Mouse (Mus musculus) ES-E14 (cell line): ENCODE measurements at regions not wholly inside any gene's neighbourhood (a gene's known extent, or its start where the extent isn't known, plus 50 kb on each side); places are given as distances from the start of the nearest gene placed in this dataset.

ENCODE experiments used
- DNase-seq: peaks from one replicate; pipeline ENCODE4 v3.0.0-alpha.2; 2013; ENCODE audit warnings: low read depth, low spot score
- H3K27ac ChIP-seq: 2 replicates; pipeline ENCODE4 v1.5.1; 2012; ENCODE audit warnings: low read depth, mild to moderate bottlenecking, low read length, moderate library complexity, mixed read lengths; ENCODE audit not compliant: poor library complexity, insufficient read depth, severe bottlenecking
- H3K36me3 ChIP-seq: 2 replicates; pipeline ENCODE4 v1.6.1; 2012; ENCODE audit warnings: mild to moderate bottlenecking, low read length, moderate library complexity, mixed read lengths; ENCODE audit not compliant: control insufficient read depth, poor library complexity, insufficient read depth, severe bottlenecking
- H3K4me1 ChIP-seq, 2 experiments: fragments of 150-350 bp in 1 of 2; sonication (generic) in 1 of 2; 2 replicates each; pipeline ENCODE4 v1.6.1; 2012; ENCODE audit warnings: low read length in 2 of 2, mild to moderate bottlenecking in 1 of 2, mixed read lengths in 1 of 2; ENCODE audit not compliant: control insufficient read depth in 2 of 2, insufficient read depth in 2 of 2, poor library complexity in 1 of 2
- H3K4me3 ChIP-seq, 2 experiments: fragments of 150-350 bp in 1 of 2; sonication (generic) in 1 of 2; 2 replicates each; pipeline ENCODE4 v1.5.1; 2012; ENCODE audit warnings: low read length in 2 of 2, low read depth in 1 of 2, mild to moderate bottlenecking in 1 of 2, mixed read lengths in 1 of 2; ENCODE audit not compliant: insufficient read depth in 1 of 2, poor library complexity in 1 of 2, severe bottlenecking in 1 of 2
- H3K9ac ChIP-seq: 2 replicates; pipeline ENCODE4 v1.6.1; 2012; ENCODE audit warnings: low read depth, mild to moderate bottlenecking, low read length, mixed read lengths; ENCODE audit not compliant: poor library complexity, insufficient read depth, severe bottlenecking
- H3K9me3 ChIP-seq: fragments of 150-350 bp; sonication (generic); 2 replicates; pipeline ENCODE4 v1.6.1; 2012; ENCODE audit warnings: low read depth, mild to moderate bottlenecking, low read length; ENCODE audit not compliant: control insufficient read depth, insufficient read depth
- CHD2 ChIP-seq: IDR thresholded peaks from 2 replicates; pipeline ENCODE4 v1.6.1; 2014; ENCODE audit warnings: mild to moderate bottlenecking, low read depth, low read length, inconsistent platforms
- HCFC1 ChIP-seq: IDR thresholded peaks from 2 replicates; pipeline ENCODE4 v1.6.1; 2012; ENCODE audit warnings: low read length, inconsistent platforms, borderline replicate concordance; ENCODE audit not compliant: insufficient read depth
- MAFK ChIP-seq: IDR thresholded peaks from 2 replicates; pipeline ENCODE4 v1.6.1; 2014; ENCODE audit warnings: mild to moderate bottlenecking, low read depth, low read length, inconsistent platforms; ENCODE audit not compliant: insufficient read depth
- ZC3H11A ChIP-seq: IDR thresholded peaks from 2 replicates; pipeline ENCODE4 v1.6.1; 2012; ENCODE audit warnings: low read depth, mild to moderate bottlenecking, inconsistent platforms, low read length, borderline replicate concordance
- ZNF384 ChIP-seq: IDR thresholded peaks from 2 replicates; pipeline ENCODE4 v1.6.1; 2012; ENCODE audit warnings: low read depth, low read length, inconsistent platforms
- in situ Hi-C, 2 experiments: fragments of 600-800 bp; cut with MboI; formaldehyde crosslinking; loops; one replicate each; pipeline ENCODE4 v1.15.1; 2025; ENCODE audit warnings: low sequenced_read_pairs in 2 of 2, inconsistent platforms in 1 of 2; ENCODE audit not compliant: unreplicated experiment in 2 of 2

GRCm38 (mm10) chr4:47649951-47650350 is 175.5 kb downstream of the Sec61b start:
- in situ Hi-C loops, result no loop called here
- Histone ChIP-seq H3K4me3 (no peak overlapping the region), H3K27ac (no peak overlapping the region)

GRCm38 (mm10) chr4:47651521-47651920 is 177.1 kb downstream of the Sec61b start:
- Histone ChIP-seq H3K9me3 (no peaks in the 10 kb centered on the region), H3K4me3 (no peak overlapping the region), H3K27ac (no peak overlapping the region), H3K36me3 (no peaks in the 10 kb centered on the region), H3K9ac (no peak overlapping the region), H3K4me1 (no peaks in the 10 kb centered on the region)
- no peak for TF ChIP-seq MAFK
- TF ChIP-seq ZC3H11A, result no peak
- no peak for TF ChIP-seq CHD2
- TF ChIP-seq ZNF384, result no peak
- DNase-seq, result no peak
- in situ Hi-C loops, result no loop called here

More at GRCm38 (mm10) chr4:47649951-47650350, 175.5 kb downstream of the Sec61b start:
- H3K4me1 ChIP-seq, result no peaks in the 10 kb centered on the region
- TF ChIP-seq CHD2 (no peak), ZC3H11A (no peak), HCFC1 (no peak), MAFK (no peak), ZNF384 (no peak)
- no peaks in the 10 kb centered on the region for H3K36me3 ChIP-seq
- H3K9me3 ChIP-seq, result no peaks in the 10 kb centered on the region
- H3K9ac ChIP-seq, result no peak overlapping the region
- DNase-seq, result no peak

GRCm38 (mm10) chr4:47653143-47653542 is 178.7 kb downstream of the Sec61b start:
- DNase-seq, result no peak
- H3K9me3 ChIP-seq, result no peaks in the 10 kb centered on the region
- H3K27ac ChIP-seq, result no peak overlapping the region
- TF ChIP-seq ZNF384, result no peak
- no peak for TF ChIP-seq ZC3H11A
- TF ChIP-seq HCFC1, result no peak
- no peak for TF ChIP-seq MAFK
- TF ChIP-seq CHD2, result no peak
- no peak overlapping the region for H3K4me3 ChIP-seq
- no peaks in the 10 kb centered on the region for H3K36me3 ChIP-seq
- no peaks in the 10 kb centered on the region for H3K4me1 ChIP-seq
- in situ Hi-C loops, result no loop called here
- H3K9ac ChIP-seq, result no peak overlapping the region

GRCm38 (mm10) chr4:47669519-47669918 is 195.1 kb downstream of the Sec61b start:
- no peak for DNase-seq
- Histone ChIP-seq H3K9me3 (no peaks in the 10 kb centered on the region), H3K4me3 (no peak overlapping the region), H3K4me1 (no peaks in the 10 kb centered on the region), H3K36me3 (no peaks in the 10 kb centered on the region), H3K27ac (no peak overlapping the region), H3K9ac (no peak overlapping the region)
- TF ChIP-seq MAFK (no peak), ZNF384 (no peak), HCFC1 (no peak), ZC3H11A (no peak), CHD2 (no peak)
- in situ Hi-C loops, result no loop called here

GRCm38 (mm10) chr4:47670476-47670875 is 196.0 kb downstream of the Sec61b start:
- in situ Hi-C loops, result no loop called here

More at GRCm38 (mm10) chr4:47670476-47670875, 196.0 kb downstream of the Sec61b start:
- Histone ChIP-seq H3K27ac (no peak overlapping the region), H3K36me3 (no peaks in the 10 kb centered on the region), H3K4me1 (no peaks in the 10 kb centered on the region), H3K9ac (no peak overlapping the region), H3K9me3 (no peaks in the 10 kb centered on the region), H3K4me3 (no peak overlapping the region)
- no peak for DNase-seq
- no peak for TF ChIP-seq CHD2
- no peak for TF ChIP-seq HCFC1
- TF ChIP-seq ZC3H11A, result no peak
- no peak for TF ChIP-seq MAFK
- TF ChIP-seq ZNF384, result no peak
